Mouse (Mus musculus): ENCODE data around the gene Sos1.

DNA sequence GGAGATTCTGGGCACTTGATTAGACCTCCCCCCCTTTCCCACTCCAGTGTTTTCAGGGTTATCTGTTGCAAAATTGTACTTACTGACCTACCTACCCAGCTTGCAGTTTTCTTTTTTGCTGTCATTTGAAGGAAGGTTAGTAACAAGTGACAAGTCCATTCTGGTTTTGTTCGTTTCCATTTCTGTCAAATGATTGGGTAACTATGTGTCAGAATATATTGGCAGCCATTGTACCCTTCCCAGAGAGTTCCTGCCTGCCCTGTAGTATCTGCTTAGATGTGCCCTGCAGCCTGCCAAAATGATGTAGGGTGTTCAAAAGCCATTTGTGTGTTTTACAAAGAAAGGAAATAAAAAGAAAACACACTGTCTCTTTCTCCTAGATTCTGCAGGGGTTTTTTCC, 94.6 kb downstream of the Sos1 start:
- TF ChIP-seq CTCF (IDR thresholded peaks at IDR 0.05; ENCODE audit: low read depth) (no peak), EP300 (optimal IDR thresholded peaks at IDR 0.05) (no peak)
